Mouse (Mus musculus) lung, postnatal 0 days (tissue): ENCODE data around the gene Rap1gap2. TPM values are rescaled to one million over a fixed set of nuclear protein-coding genes. Genes with fewer than 3 reads are reported as not detected.

ENCODE experiments used
- ATAC-seq: fragments of 200-750 bp; cut with Nextera tagmentation; 2 replicates; pipeline ENCODE4 v1.8.0; 2017; ENCODE audit warnings: moderate library complexity
- DNase-seq: peaks from one replicate; pipeline ENCODE4 v3.0.0-alpha.2; 2016; ENCODE audit warnings: low spot score
- H3K27ac ChIP-seq: fragments of 300-500 bp; sonication (generic); 2 replicates; pipeline ENCODE4 v1.5.1; 2014; ENCODE audit warnings: antibody characterized with exemption, mild to moderate bottlenecking, low read length, mixed read lengths
- H3K27me3 ChIP-seq: fragments of 300-500 bp; sonication (generic); replicated peaks from 2 replicates; pipeline ENCODE4 v1.6.1; 2014; ENCODE audit warnings: low read length, mixed read lengths; ENCODE audit not compliant: insufficient read depth
- H3K36me3 ChIP-seq: fragments of 300-500 bp; sonication (generic); 2 replicates; pipeline ENCODE4 v1.6.1; 2014; ENCODE audit warnings: low read length, mixed read lengths; ENCODE audit not compliant: insufficient read depth
- H3K4me1 ChIP-seq: fragments of 300-500 bp; sonication (generic); 2 replicates; pipeline ENCODE4 v1.6.1; 2014; ENCODE audit warnings: antibody characterized with exemption, low read depth, low read length, mixed read lengths; ENCODE audit not compliant: insufficient read depth
- H3K4me2 ChIP-seq: fragments of 300-500 bp; sonication (generic); replicated peaks from 2 replicates; pipeline ENCODE4 v1.6.1; 2014; ENCODE audit warnings: low read depth, mild to moderate bottlenecking, low read length, moderate library complexity, mixed read lengths
- H3K4me3 ChIP-seq: fragments of 300-500 bp; sonication (generic); 2 replicates; pipeline ENCODE4 v1.5.1; 2014; ENCODE audit warnings: low read depth, low read length
- H3K9ac ChIP-seq: fragments of 300-500 bp; sonication (generic); replicated peaks from 2 replicates; pipeline ENCODE4 v1.6.1; 2014; ENCODE audit warnings: low read depth, mild to moderate bottlenecking
- H3K9me3 ChIP-seq: fragments of 300-500 bp; sonication (generic); 2 replicates; pipeline ENCODE4 v1.6.1; 2016; ENCODE audit warnings: low read length, mixed read lengths
- CTCF ChIP-seq: IDR thresholded peaks from 2 replicates; pipeline ENCODE4 v1.5.1; 2016; ENCODE audit warnings: antibody characterized with exemption, mild to moderate bottlenecking
- EP300 ChIP-seq: IDR thresholded peaks from 2 replicates; pipeline ENCODE4 v1.6.1; 2016; ENCODE audit warnings: antibody characterized with exemption, mild to moderate bottlenecking, control low read depth
- WGBS: fragments of 180-500 bp; shearing (Covaris S2); extraction: QIAGEN DNeasy Blood & Tissue Kit; methylation state at CpG from one replicate; pipeline ENCODE4 v1.1.7; 2014; 5-methylcytosine and 5-hydroxymethylcytosine counted together
- polyA plus RNA-seq: library from polyadenylated mRNA; unstranded; fragments of >200 nt; fragmentation: Nextera tagmentation; extraction: Ambion mirVana; gene quantifications from 2 replicates; pipeline ENCODE4 v1.2.1, GENCODE M21; 2015

The Rap1gap2 gene
- polyA plus RNA-seq, 1 experiment from 2014 or later: 1.1 TPM

DNA sequence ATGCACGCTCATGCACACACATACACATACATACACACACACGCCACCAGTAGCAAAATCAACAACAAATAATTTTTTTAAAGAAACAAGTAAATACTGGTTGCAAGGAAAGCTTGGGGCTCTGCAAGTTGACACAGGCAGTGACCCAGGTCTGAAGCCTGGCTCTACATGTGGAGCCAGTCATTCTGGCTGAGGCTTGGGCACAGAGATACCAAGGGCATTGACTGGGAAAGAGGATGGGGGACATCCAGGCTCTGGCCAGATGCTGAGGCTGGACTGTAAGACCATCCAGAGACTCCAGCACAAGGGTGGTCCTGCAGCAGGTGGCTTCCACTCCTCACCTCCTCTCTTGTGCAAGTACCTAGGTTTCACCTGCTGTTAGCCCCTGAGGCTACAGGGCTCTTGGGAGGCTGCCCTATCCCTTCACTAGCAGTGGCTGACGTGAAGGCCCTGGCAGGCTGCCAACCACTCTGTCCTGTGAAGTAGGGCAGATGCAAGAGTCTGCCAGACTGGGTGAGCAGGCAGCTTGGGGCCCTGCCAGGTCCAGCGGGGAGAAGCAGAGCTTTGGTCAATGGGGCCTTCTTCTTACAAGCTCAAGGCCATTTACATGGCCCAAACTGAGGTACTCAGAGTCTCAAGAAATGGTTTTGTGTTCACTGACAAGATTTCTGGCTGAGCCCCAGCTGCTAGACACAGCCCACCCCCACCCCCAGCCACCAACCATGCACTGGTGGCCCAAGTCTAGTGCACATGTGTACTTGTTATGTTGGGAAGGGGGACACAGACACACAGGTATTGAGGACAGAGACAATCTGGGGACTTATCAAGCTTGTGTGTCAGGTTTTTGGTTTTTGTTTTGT, 201.9 kb downstream of the Rap1gap2 start:
- peaks cover 11% of the 10 kb centered on the region; the same call in 1 of the 2 replicates for H3K4me1 ChIP-seq
- no peaks in the 10 kb centered on the region for H3K9me3 ChIP-seq
- no peak for TF ChIP-seq EP300
- TF ChIP-seq CTCF: no peak
- H3K27ac ChIP-seq: no peak overlapping the region
- H3K4me2 ChIP-seq: no peak overlapping the region
- no peaks in the 10 kb centered on the region for H3K27me3 ChIP-seq
- no peak overlapping the region for H3K9ac ChIP-seq
- ATAC-seq (peak; percentile 92), DNase-seq (peak; percentile 91)
- WGBS: 45% methylated on average over 4 of the region's 4 CpGs
- H3K4me3 ChIP-seq: no peak overlapping the region
- H3K36me3 ChIP-seq: no peaks in the 10 kb centered on the region

DNA sequence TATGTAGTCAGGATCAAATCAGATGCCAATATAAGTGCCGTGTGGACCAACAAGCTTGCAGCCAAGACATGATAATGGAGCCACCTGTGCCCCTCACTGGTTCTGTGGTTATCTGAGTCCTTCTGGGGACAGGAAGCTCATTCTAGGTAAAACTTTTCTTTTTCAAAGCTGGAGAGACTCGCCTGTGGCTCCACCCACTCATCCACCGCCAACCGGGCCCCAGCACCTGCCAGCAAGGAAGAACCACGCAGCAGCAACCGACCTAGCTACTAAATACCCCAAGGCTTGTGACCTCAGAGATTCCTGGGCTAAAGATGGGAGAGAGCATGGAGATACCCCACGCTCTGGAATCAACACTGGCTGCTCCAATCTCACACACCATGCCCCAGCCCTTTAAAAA, 205.5 kb downstream of the Rap1gap2 start:
- WGBS: 70% methylated on average over 7 of the region's 7 CpGs

DNA sequence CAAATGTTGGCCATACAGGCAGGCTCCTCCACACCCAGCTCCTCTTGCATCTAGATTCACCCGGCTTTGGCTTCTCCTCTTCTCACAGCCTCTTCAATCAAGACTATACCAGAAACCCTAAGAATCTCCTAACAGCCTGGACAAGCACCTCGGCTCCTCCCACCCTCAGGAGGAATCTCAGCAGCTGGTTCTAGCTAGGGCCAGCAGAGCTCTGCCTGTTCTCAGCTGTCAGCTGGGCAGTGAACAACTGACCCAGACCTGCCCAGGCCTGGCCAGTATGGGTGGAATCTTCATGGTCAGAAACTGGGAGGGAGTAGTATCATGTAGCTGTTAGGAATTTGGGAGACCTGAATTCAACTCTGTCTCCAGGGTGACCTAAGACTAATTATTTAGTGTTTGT, 206.5 kb downstream of the Rap1gap2 start:
- no peak overlapping the region for H3K4me2 ChIP-seq
- no peak overlapping the region for H3K27ac ChIP-seq
- no peaks in the 10 kb centered on the region for H3K9me3 ChIP-seq
- H3K9ac ChIP-seq: no peak overlapping the region
- no peaks in the 10 kb centered on the region for H3K36me3 ChIP-seq
- no peak overlapping the region for H3K4me3 ChIP-seq
- no peaks in the 10 kb centered on the region for H3K27me3 ChIP-seq
- ATAC-seq (peak; percentile 32; the same call in 1 of the 2 replicates), DNase-seq (no peak)
- TF ChIP-seq EP300 (no peak), CTCF (no peak)
- 49% methylated on average over 2 of the region's 2 CpGs for WGBS
- peaks cover 5% of the 10 kb centered on the region; the same call in 1 of the 2 replicates for H3K4me1 ChIP-seq

More for the DNA sequence above, 205.5 kb downstream of the Rap1gap2 start:
- no peak overlapping the region for H3K4me2 ChIP-seq
- H3K9me3 ChIP-seq: no peaks in the 10 kb centered on the region
- no peak overlapping the region for H3K9ac ChIP-seq
- no peak for DNase-seq
- no peak overlapping the region for H3K27ac ChIP-seq
- no peaks in the 10 kb centered on the region for H3K27me3 ChIP-seq
- H3K4me1 ChIP-seq: peaks cover 11% of the 10 kb centered on the region; the same call in 1 of the 2 replicates
- no peak for ATAC-seq
- H3K36me3 ChIP-seq: no peaks in the 10 kb centered on the region
- TF ChIP-seq CTCF (no peak), EP300 (no peak)
- H3K4me3 ChIP-seq: no peak overlapping the region

DNA sequence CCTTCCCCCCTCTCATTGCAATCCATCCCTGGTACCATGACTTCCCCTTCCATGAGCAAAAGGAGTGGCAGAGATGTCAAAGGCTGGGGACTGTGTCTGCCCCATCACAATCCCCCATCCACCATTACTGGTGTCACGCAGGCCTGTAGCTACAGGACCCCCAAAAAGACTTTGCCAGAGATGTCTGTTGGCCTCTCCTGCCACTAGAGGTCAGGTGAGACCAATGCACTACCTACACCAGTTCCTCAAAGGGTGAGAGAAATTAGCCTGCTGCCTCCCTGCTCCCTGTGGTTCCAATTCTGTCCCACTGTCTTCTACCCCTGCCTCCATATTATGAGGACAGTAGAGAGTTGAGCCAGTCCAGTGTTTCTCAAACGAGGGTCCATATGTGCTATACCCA, 208.6 kb downstream of the Rap1gap2 start:
- H3K27me3 ChIP-seq: no peaks in the 10 kb centered on the region
- no peak for ATAC-seq
- no peak overlapping the region for H3K4me3 ChIP-seq
- no peak overlapping the region for H3K27ac ChIP-seq
- peak; percentile 32 for DNase-seq
- no peaks in the 10 kb centered on the region for H3K4me1 ChIP-seq
- H3K36me3 ChIP-seq: no peaks in the 10 kb centered on the region
- no peak overlapping the region for H3K4me2 ChIP-seq
- 25% methylated on average over 2 of the region's 2 CpGs for WGBS
- TF ChIP-seq CTCF (peak; percentile 66), EP300 (no peak)
- no peak overlapping the region for H3K9ac ChIP-seq
- no peaks in the 10 kb centered on the region for H3K9me3 ChIP-seq

DNA sequence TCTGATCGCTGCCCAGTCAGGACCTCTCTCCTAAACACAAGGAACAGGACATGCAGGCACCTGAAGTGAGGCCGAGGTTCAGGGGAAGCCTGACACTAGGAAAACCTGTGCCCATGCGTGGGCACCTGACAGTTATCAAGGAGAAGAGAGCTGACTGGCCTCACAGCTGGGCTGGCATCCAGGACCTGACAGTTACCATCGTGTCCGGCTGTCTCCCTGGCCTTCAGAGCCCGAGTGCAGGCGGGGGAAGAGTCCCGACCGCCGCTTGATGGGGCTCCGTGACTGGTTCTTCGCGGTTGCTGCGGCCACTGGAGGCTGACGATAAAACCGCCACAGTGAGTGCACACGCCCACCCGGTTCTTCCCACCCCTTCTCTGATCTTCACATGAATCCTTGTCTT, 215.1 kb downstream of the Rap1gap2 start:
- DNase-seq: no peak
- H3K4me2 ChIP-seq: no peak overlapping the region
- H3K4me3 ChIP-seq: no peak overlapping the region
- TF ChIP-seq EP300 (no peak), CTCF (no peak)
- no peak overlapping the region for H3K9ac ChIP-seq
- H3K36me3 ChIP-seq: no peaks in the 10 kb centered on the region
- H3K4me1 ChIP-seq: no peaks in the 10 kb centered on the region
- no peaks in the 10 kb centered on the region for H3K9me3 ChIP-seq
- no peak for ATAC-seq
- H3K27ac ChIP-seq: no peak overlapping the region
- WGBS: 74% methylated on average over 18 of the region's 18 CpGs
- no peaks in the 10 kb centered on the region for H3K27me3 ChIP-seq

DNA sequence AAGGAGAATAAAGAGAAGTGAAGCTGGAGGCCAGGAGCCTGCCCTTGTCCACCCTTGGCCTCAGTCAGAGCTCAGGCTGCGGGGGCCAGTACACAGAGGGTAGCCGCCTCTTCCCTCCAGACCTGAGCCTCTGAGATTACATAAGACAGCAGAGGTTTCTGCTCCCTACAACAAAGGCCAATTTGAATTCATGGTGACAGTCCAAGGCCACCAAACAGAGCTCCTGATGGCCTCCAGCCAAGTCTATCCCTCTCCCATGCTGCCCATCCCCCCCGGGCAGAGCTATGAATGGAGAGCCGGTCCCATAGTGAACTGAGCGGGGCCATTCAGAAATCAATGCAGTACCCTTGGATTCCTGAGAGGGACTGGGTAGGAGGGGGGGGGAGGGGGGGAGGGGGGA, 217.2 kb downstream of the Rap1gap2 start:
- Histone ChIP-seq H3K4me3 (no peak overlapping the region), H3K4me1 (no peaks in the 10 kb centered on the region), H3K36me3 (no peaks in the 10 kb centered on the region), H3K27me3 (no peaks in the 10 kb centered on the region), H3K9me3 (no peaks in the 10 kb centered on the region), H3K27ac (no peak overlapping the region), H3K9ac (no peak overlapping the region), H3K4me2 (no peak overlapping the region)
- ATAC-seq: no peak
- TF ChIP-seq CTCF (no peak), EP300 (no peak)
- DNase-seq: no peak
- WGBS: 70% methylated on average over 5 of the region's 5 CpGs
